Comparison of ENCODE assay signal across 25 mouse cellular contexts in the genomic region with DNA sequence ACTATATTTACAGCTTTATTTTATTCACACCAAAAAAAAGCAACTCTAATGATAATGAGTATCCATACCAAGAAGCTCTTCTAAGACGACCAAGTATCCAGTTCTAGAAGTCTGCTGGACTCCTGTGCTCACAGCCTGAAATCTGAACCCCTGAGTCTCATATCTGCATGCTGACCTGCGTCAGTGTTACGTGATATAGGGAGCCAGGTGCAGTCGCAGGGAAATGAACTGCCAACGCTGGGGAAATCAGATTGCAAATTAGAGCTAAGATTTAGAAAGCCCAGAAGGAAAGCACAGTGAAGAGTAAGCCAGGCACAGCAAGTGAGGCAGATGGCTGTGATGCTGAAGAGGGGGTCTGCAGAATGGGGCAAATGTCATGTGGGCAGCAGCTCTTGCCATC. TPM values are rescaled to one million over a fixed set of nuclear protein-coding genes. Genes with fewer than 3 reads are reported as not detected.
DNase-seq lines count a peak whose midpoint lies in the region; ATAC-seq and TF ChIP-seq lines count a peak whose summit lies in the region.
"Had no signal": no experiment of that assay in that cellular context is flagged by ENCODE, and none has a peak within 500 bp of the region (broad histone marks: within the 10 kb centered on the region; RNA-seq: fewer than 3 reads in every experiment).

No protein-coding gene starts in this region.

- peaks cover 29% of the 10 kb centered on the region for H3K4me1 ChIP-seq in limb, embryonic 12.5 days (replicated peaks)
- H3K4me1 ChIP-seq: liver, embryonic 13.5 days; midbrain, embryonic 15.5 days had no signal

- intact Hi-C loops in gastrocnemius, postnatal 14 days (cut with DNase I; ENCODE audit: low total_unique reads), result no loop called here
- intact Hi-C loops in left cerebral cortex, adult 2 months (cut with DNase I), result loop anchor here (5.0 kb wide), 3 partner anchors 43 to 188 kb away; no protein-coding TSS in a partner anchor

- H3K4me3 ChIP-seq in left cerebral cortex, adult 2 months, result no peak overlapping the region
- no peak overlapping the region for H3K4me3 ChIP-seq in limb, embryonic 12.5 days (replicated peaks)
- H3K4me3 ChIP-seq: embryonic facial prominence, embryonic 15.5 days; limb, embryonic 13.5 days; liver, embryonic 13.5 days; midbrain, embryonic 15.5 days; neural tube, embryonic 15.5 days had no signal

- peak; percentile 74 for DNase-seq in gastrocnemius, adult 18-20 months (ENCODE audit: low spot score)
- no peak for DNase-seq in gastrocnemius, postnatal 14 days
- no peak for DNase-seq in left cerebral cortex, adult 2 months (ENCODE audit: extremely low spot score in 1 of 2, low spot score in 2 of 2)
- no peak for DNase-seq in left cerebral cortex, adult 18-20 months (ENCODE audit: low spot score in 2 of 2)
- peak; percentile 38 for DNase-seq in brain, adult 2 months (ENCODE audit: low read depth, low spot score)
- DNase-seq: adrenal gland, postnatal 36 days; cerebellum, adult 8-10 months; heart, adult 18-20 months; heart, postnatal 36 days; kidney, adult 9 months; kidney, postnatal 4 days; layer of hippocampus, postnatal 36 days; liver, embryonic 13.5 days; lung, embryonic 14.5 days; lung, postnatal 36 days; thymus, postnatal 36 days had no signal

- H3K27me3 ChIP-seq in limb, embryonic 12.5 days, result no peaks in the 10 kb centered on the region
- H3K27me3 ChIP-seq: embryonic facial prominence, embryonic 15.5 days; limb, embryonic 13.5 days; liver, embryonic 13.5 days; midbrain, embryonic 15.5 days; neural tube, embryonic 15.5 days had no signal

- TF ChIP-seq CTCF in left cerebral cortex, adult 2 months (IDR thresholded peaks at IDR 0.05), result no peak

- H3K9me3 ChIP-seq in limb, embryonic 12.5 days, result no peaks in the 10 kb centered on the region
- H3K9me3 ChIP-seq: embryonic facial prominence, embryonic 15.5 days; limb, embryonic 13.5 days; liver, embryonic 13.5 days; midbrain, embryonic 15.5 days; neural tube, embryonic 15.5 days had no signal

- H3K36me3 ChIP-seq in limb, embryonic 12.5 days, result no peaks in the 10 kb centered on the region
- H3K36me3 ChIP-seq: embryonic facial prominence, embryonic 15.5 days; limb, embryonic 13.5 days; liver, embryonic 13.5 days; midbrain, embryonic 15.5 days; neural tube, embryonic 15.5 days had no signal

- H3K9ac ChIP-seq in limb, embryonic 12.5 days (replicated peaks), result no peak overlapping the region
- H3K9ac ChIP-seq: embryonic facial prominence, embryonic 15.5 days; hindbrain, embryonic 14.5 days; limb, embryonic 13.5 days; liver, embryonic 13.5 days; lung, embryonic 14.5 days; midbrain, embryonic 15.5 days; neural tube, embryonic 15.5 days had no signal

- WGBS in limb, embryonic 12.5 days, result 27% methylated on average over 5 of the region's 5 CpGs

- H3K27ac ChIP-seq in left cerebral cortex, adult 2 months, result peak overlapping the region; percentile 76
- H3K27ac ChIP-seq in limb, embryonic 12.5 days, result 0 out of 2 replicates have a peak overlapping the region, but pooled peaks have one; percentile 17
- H3K27ac ChIP-seq: embryonic facial prominence, embryonic 15.5 days; hindbrain, embryonic 14.5 days; limb, embryonic 13.5 days; liver, embryonic 13.5 days; midbrain, embryonic 15.5 days; neural tube, embryonic 15.5 days had no signal

- no peak overlapping the region for H3K4me2 ChIP-seq in limb, embryonic 12.5 days
- H3K4me2 ChIP-seq: embryonic facial prominence, embryonic 15.5 days; hindbrain, embryonic 14.5 days; limb, embryonic 13.5 days; liver, embryonic 13.5 days; lung, embryonic 14.5 days; midbrain, embryonic 15.5 days; neural tube, embryonic 15.5 days had no signal

- ATAC-seq in limb, embryonic 12.5 days (ENCODE audit: insufficient number of reproducible peaks, insufficient read depth, low FRiP score, low TSS enrichment, low read depth), result no peak
- no peak for ATAC-seq in cerebellum, adult (ENCODE audit: insufficient number of reproducible peaks, low FRiP score, low TSS enrichment)
- ATAC-seq: midbrain, embryonic 15.5 days had no signal

RNA-seq across cellular contexts. Expression of a gene that starts 57.1 kb away (rescaled TPM):
- 100 to 1,000 TPM; 205 to 307 TPM for total RNA-seq in gastrocnemius, adult 18-20 months (2021)
- 100 to 1,000 TPM; 156 to 202 TPM for total RNA-seq in gastrocnemius, postnatal 14 days (2021)
- total RNA-seq in left cerebral cortex, adult 2 months (2021), result 10 to 100 TPM; 19.7 to 25.6 TPM
- total RNA-seq in left cerebral cortex, adult 18-20 months (2021), result 10 to 100 TPM; 18.5 to 22.7 TPM
- polyA plus RNA-seq in limb, embryonic 12.5 days (2016; fragmentation: Nextera tagmentation; extraction: Ambion mirVana), result 8.2 and 12.3 TPM in 2 replicates
- total RNA-seq: common myeloid progenitor, adult 5-6 weeks; megakaryocyte-erythroid progenitor cell, adult 5-6 weeks had no signal

Comparison
In these comparisons a context has a peak if more than half of its experiments do, and no peak if none do; other contexts are left out.
1. DNase-seq: peak in gastrocnemius, adult 18-20 months (single experiment) and brain, adult 2 months (single experiment); none in gastrocnemius, postnatal 14 days (single experiment), left cerebral cortex, adult 2 months (0 of 2) and left cerebral cortex, adult 18-20 months (0 of 2).
2. RNA of a gene that starts 57.1 kb away (total RNA-seq): 205 to 307 TPM in gastrocnemius, adult 18-20 months and 156 to 202 TPM in gastrocnemius, postnatal 14 days; 19.7 to 25.6 TPM in left cerebral cortex, adult 2 months and 18.5 to 22.7 TPM in left cerebral cortex, adult 18-20 months; every median in the first group is over 4 times any median in the second.